Mouse (Mus musculus): ENCODE measurements at regions not wholly inside any gene's neighbourhood (a gene's known extent, or its start where the extent isn't known, plus 50 kb on each side); places are given as distances from the start of the nearest gene placed in this dataset.

- Histone ChIP-seq H3K4me3 (ENCODE audit: low read depth, low read length) (no peak overlapping the region), H3K9ac (ENCODE audit: low read depth, low read length) (no peak overlapping the region), H3K9me3 (ENCODE audit: control insufficient read depth) (no peaks in the 10 kb centered on the region), H3K36me3 (ENCODE audit: control insufficient read depth, insufficient read depth) (no peaks in the 10 kb centered on the region), H3K27ac (ENCODE audit: low read depth, low read length) (no peak overlapping the region), H3K27me3 (replicated peaks; ENCODE audit: control insufficient read depth, insufficient read depth, low read length) (no peaks in the 10 kb centered on the region), H3K4me2 (replicated peaks; ENCODE audit: low read depth) (no peak overlapping the region), H3K4me1 (replicated peaks; ENCODE audit: control insufficient read depth, insufficient read depth, low read length) (no peaks in the 10 kb centered on the region)
- TF ChIP-seq CTCF (IDR thresholded peaks at IDR 0.05; ENCODE audit: low read depth): no peak
- ATAC-seq: no peak
- 90% methylated on average over 8 of the region's 8 CpGs for WGBS
These were observed 196.1 kb upstream of the Trpc7 start for GRCm38 (mm10) chr13:57091886-57092285.

- ATAC-seq: no peak
- 84% methylated on average over 13 of the region's 13 CpGs for WGBS
- Histone ChIP-seq H3K4me2 (replicated peaks; ENCODE audit: low read depth) (no peak overlapping the region), H3K36me3 (ENCODE audit: control insufficient read depth, insufficient read depth) (no peaks in the 10 kb centered on the region), H3K27me3 (replicated peaks; ENCODE audit: control insufficient read depth, insufficient read depth, low read length) (no peaks in the 10 kb centered on the region), H3K4me1 (replicated peaks; ENCODE audit: control insufficient read depth, insufficient read depth, low read length) (no peaks in the 10 kb centered on the region), H3K27ac (ENCODE audit: low read depth, low read length) (no peak overlapping the region), H3K9ac (ENCODE audit: low read depth, low read length) (no peak overlapping the region), H3K4me3 (ENCODE audit: low read depth, low read length) (no peak overlapping the region), H3K9me3 (ENCODE audit: control insufficient read depth) (no peaks in the 10 kb centered on the region)
- TF ChIP-seq CTCF (IDR thresholded peaks at IDR 0.05; ENCODE audit: low read depth): no peak
These were observed 193.7 kb upstream of the Trpc7 start for GRCm38 (mm10) chr13:57089381-57090075.

GRCm38 (mm10) chr13:57087966-57088365 is 192.2 kb upstream of the Trpc7 start:
- Histone ChIP-seq H3K27ac (ENCODE audit: low read depth, low read length) (no peak overlapping the region), H3K4me3 (ENCODE audit: low read depth, low read length) (no peak overlapping the region), H3K36me3 (ENCODE audit: control insufficient read depth, insufficient read depth) (no peaks in the 10 kb centered on the region), H3K4me1 (replicated peaks; ENCODE audit: control insufficient read depth, insufficient read depth, low read length) (no peaks in the 10 kb centered on the region), H3K9ac (ENCODE audit: low read depth, low read length) (no peak overlapping the region), H3K9me3 (ENCODE audit: control insufficient read depth) (no peaks in the 10 kb centered on the region), H3K27me3 (replicated peaks; ENCODE audit: control insufficient read depth, insufficient read depth, low read length) (no peaks in the 10 kb centered on the region), H3K4me2 (replicated peaks; ENCODE audit: low read depth) (no peak overlapping the region)
- ATAC-seq: no peak
- TF ChIP-seq CTCF (IDR thresholded peaks at IDR 0.05; ENCODE audit: low read depth): no peak
- 83% methylated on average over 6 of the region's 6 CpGs for WGBS

- H3K27ac ChIP-seq (ENCODE audit: low read depth, low read length): no peak overlapping the region
- no peaks in the 10 kb centered on the region for H3K9me3 ChIP-seq (ENCODE audit: control insufficient read depth)
- TF ChIP-seq CTCF (IDR thresholded peaks at IDR 0.05; ENCODE audit: low read depth): no peak
- H3K4me2 ChIP-seq (replicated peaks; ENCODE audit: low read depth): no peak overlapping the region
- H3K27me3 ChIP-seq (replicated peaks; ENCODE audit: control insufficient read depth, insufficient read depth, low read length): no peaks in the 10 kb centered on the region
- H3K4me3 ChIP-seq (ENCODE audit: low read depth, low read length): no peak overlapping the region
- no peak overlapping the region for H3K9ac ChIP-seq (ENCODE audit: low read depth, low read length)
- no peaks in the 10 kb centered on the region for H3K36me3 ChIP-seq (ENCODE audit: control insufficient read depth, insufficient read depth)
- no peaks in the 10 kb centered on the region for H3K4me1 ChIP-seq (replicated peaks; ENCODE audit: control insufficient read depth, insufficient read depth, low read length)
- no peak for ATAC-seq
- WGBS: 53% methylated on average over 5 of the region's 5 CpGs
These were observed 191.6 kb upstream of the Trpc7 start for GRCm38 (mm10) chr13:57087398-57087797.

- 67% methylated on average over 5 of the region's 5 CpGs for WGBS
- Histone ChIP-seq H3K27me3 (replicated peaks; ENCODE audit: control insufficient read depth, insufficient read depth, low read length) (no peaks in the 10 kb centered on the region), H3K4me3 (ENCODE audit: low read depth, low read length) (no peak overlapping the region), H3K36me3 (ENCODE audit: control insufficient read depth, insufficient read depth) (no peaks in the 10 kb centered on the region), H3K4me1 (replicated peaks; ENCODE audit: control insufficient read depth, insufficient read depth, low read length) (no peaks in the 10 kb centered on the region), H3K9ac (ENCODE audit: low read depth, low read length) (no peak overlapping the region), H3K27ac (ENCODE audit: low read depth, low read length) (no peak overlapping the region), H3K9me3 (ENCODE audit: control insufficient read depth) (no peaks in the 10 kb centered on the region), H3K4me2 (replicated peaks; ENCODE audit: low read depth) (no peak overlapping the region)
- no peak for TF ChIP-seq CTCF (IDR thresholded peaks at IDR 0.05; ENCODE audit: low read depth)
- ATAC-seq: no peak
These were observed 188.0 kb upstream of the Trpc7 start for GRCm38 (mm10) chr13:57083751-57084150.

- Histone ChIP-seq H3K4me2 (replicated peaks; ENCODE audit: low read depth) (no peak overlapping the region), H3K9me3 (ENCODE audit: control insufficient read depth) (no peaks in the 10 kb centered on the region), H3K4me1 (replicated peaks; ENCODE audit: control insufficient read depth, insufficient read depth, low read length) (no peaks in the 10 kb centered on the region), H3K36me3 (ENCODE audit: control insufficient read depth, insufficient read depth) (no peaks in the 10 kb centered on the region), H3K27me3 (replicated peaks; ENCODE audit: control insufficient read depth, insufficient read depth, low read length) (no peaks in the 10 kb centered on the region), H3K9ac (ENCODE audit: low read depth, low read length) (no peak overlapping the region), H3K27ac (ENCODE audit: low read depth, low read length) (no peak overlapping the region), H3K4me3 (ENCODE audit: low read depth, low read length) (no peak overlapping the region)
- TF ChIP-seq CTCF (IDR thresholded peaks at IDR 0.05; ENCODE audit: low read depth): no peak
- ATAC-seq: no peak
- 80% methylated on average over 5 of the region's 5 CpGs for WGBS
These were observed 174.7 kb upstream of the Trpc7 start for GRCm38 (mm10) chr13:57070479-57070878.

- 78% methylated on average over 9 of the region's 9 CpGs for WGBS
- H3K27me3 ChIP-seq (replicated peaks; ENCODE audit: control insufficient read depth, insufficient read depth, low read length): no peaks in the 10 kb centered on the region
- H3K27ac ChIP-seq (ENCODE audit: low read depth, low read length): no peak overlapping the region
- no peaks in the 10 kb centered on the region for H3K36me3 ChIP-seq (ENCODE audit: control insufficient read depth, insufficient read depth)
- H3K4me2 ChIP-seq (replicated peaks; ENCODE audit: low read depth): no peak overlapping the region
- ATAC-seq: no peak
- H3K9ac ChIP-seq (ENCODE audit: low read depth, low read length): no peak overlapping the region
- TF ChIP-seq CTCF (IDR thresholded peaks at IDR 0.05; ENCODE audit: low read depth): no peak
- H3K9me3 ChIP-seq (ENCODE audit: control insufficient read depth): no peaks in the 10 kb centered on the region
- H3K4me3 ChIP-seq (ENCODE audit: low read depth, low read length): no peak overlapping the region
- H3K4me1 ChIP-seq (replicated peaks; ENCODE audit: control insufficient read depth, insufficient read depth, low read length): no peaks in the 10 kb centered on the region
These were observed 165.9 kb upstream of the Trpc7 start for GRCm38 (mm10) chr13:57061656-57062055.
